Mouse (Mus musculus): ENCODE results near the gene Pigf.

Pigf gene

GRCm38 (mm10) chr17:87024491-87025242, 539 bp downstream of the Pigf start:
- no peak for DNase-seq

GRCm38 (mm10) chr17:87019692-87020091, 5.5 kb downstream of the Pigf start:
- no peak for DNase-seq

GRCm38 (mm10) chr17:87011301-87012019, 13.7 kb downstream of the Pigf start:
- DNase-seq: peak; percentile 84 to 86

- DNase-seq: no peak
These were observed 16.3 kb downstream of the Pigf start for GRCm38 (mm10) chr17:87008950-87009349.

- no peak for DNase-seq
These were observed 27.9 kb downstream of the Pigf start for GRCm38 (mm10) chr17:86997323-86997722.

- DNase-seq: no peak
These were observed 33.9 kb downstream of the Pigf start for GRCm38 (mm10) chr17:86991306-86991705.

- DNase-seq: no peak
These were observed 36.5 kb downstream of the Pigf start for GRCm38 (mm10) chr17:86988601-86989184.

- DNase-seq: no peak
These were observed 37.0 kb downstream of the Pigf start for GRCm38 (mm10) chr17:86988161-86988560.

- DNase-seq: peak in 1 of 2 experiments; percentile 9
These were observed 38.6 kb downstream of the Pigf start for GRCm38 (mm10) chr17:86986449-86987138.

GRCm38 (mm10) chr17:86982497-86982896, 42.7 kb downstream of the Pigf start:
- DNase-seq: no peak

GRCm38 (mm10) chr17:86981701-86982100, 43.5 kb downstream of the Pigf start:
- DNase-seq: no peak

GRCm38 (mm10) chr17:86981205-86981604, 44.0 kb downstream of the Pigf start:
- no peak for DNase-seq

- DNase-seq: no peak
These were observed 46.7 kb downstream of the Pigf start for GRCm38 (mm10) chr17:86978496-86978895.

- DNase-seq: no peak
These were observed 48.8 kb downstream of the Pigf start for GRCm38 (mm10) chr17:86976387-86976786.

GRCm38 (mm10) chr17:86973097-86973496, 52.1 kb downstream of the Pigf start:
- DNase-seq: no peak

- DNase-seq: no peak
These were observed 53.3 kb downstream of the Pigf start for GRCm38 (mm10) chr17:86971860-86972259.

GRCm38 (mm10) chr17:86971036-86971435, 54.2 kb downstream of the Pigf start:
- DNase-seq: no peak

GRCm38 (mm10) chr17:86970026-86970750, 55.0 kb downstream of the Pigf start:
- DNase-seq: no peak

- DNase-seq: no peak
These were observed 55.6 kb downstream of the Pigf start for GRCm38 (mm10) chr17:86969582-86969981.

GRCm38 (mm10) chr17:86968581-86968980, 56.6 kb downstream of the Pigf start:
- DNase-seq: no peak

- DNase-seq: no peak
These were observed 57.4 kb downstream of the Pigf start for GRCm38 (mm10) chr17:86967536-86968525.

Data from cerebellum, adult 18-20 months (tissue).